Mouse (Mus musculus): ENCODE data around the gene Arpp19. TPM values are rescaled to one million over a fixed set of nuclear protein-coding genes. Genes with fewer than 3 reads are reported as not detected.

Gene Arpp19
- polyA plus RNA-seq, 1 experiment from 2014 or later: 272 TPM

GRCm38 (mm10) chr9:75071706-75072192 is 34.3 kb downstream of the Arpp19 start:
- peak overlapping the region; percentile 69 for H3K4me2 ChIP-seq (ENCODE audit: low read depth, low read length)
- H3K9ac ChIP-seq (ENCODE audit: low read depth, low read length): peak overlapping the region; percentile 81
- H3K4me1 ChIP-seq (ENCODE audit: control insufficient read depth, insufficient read depth, low read length): peaks cover 8% of the 10 kb centered on the region; the same call in 1 of the 2 replicates
- H3K36me3 ChIP-seq (ENCODE audit: control insufficient read depth, insufficient read depth, low read length): no peaks in the 10 kb centered on the region
- H3K9me3 ChIP-seq (ENCODE audit: control insufficient read depth, low read length): no peaks in the 10 kb centered on the region
- peak overlapping the region; percentile 76 for H3K4me3 ChIP-seq (ENCODE audit: low read depth, low read length)
- DNase-seq (ENCODE audit: low spot score) (peak; percentile 53), ATAC-seq (ENCODE audit: low read depth) (peak; percentile 9; the same call in 1 of the 2 replicates)
- WGBS: under 1% methylated on average over 24 of the region's 29 CpGs
- H3K27me3 ChIP-seq (replicated peaks; ENCODE audit: control insufficient read depth, insufficient read depth, low read length): no peaks in the 10 kb centered on the region
- peak overlapping the region; percentile 93 for H3K27ac ChIP-seq (replicated peaks; ENCODE audit: low read depth, low read length)

DNA sequence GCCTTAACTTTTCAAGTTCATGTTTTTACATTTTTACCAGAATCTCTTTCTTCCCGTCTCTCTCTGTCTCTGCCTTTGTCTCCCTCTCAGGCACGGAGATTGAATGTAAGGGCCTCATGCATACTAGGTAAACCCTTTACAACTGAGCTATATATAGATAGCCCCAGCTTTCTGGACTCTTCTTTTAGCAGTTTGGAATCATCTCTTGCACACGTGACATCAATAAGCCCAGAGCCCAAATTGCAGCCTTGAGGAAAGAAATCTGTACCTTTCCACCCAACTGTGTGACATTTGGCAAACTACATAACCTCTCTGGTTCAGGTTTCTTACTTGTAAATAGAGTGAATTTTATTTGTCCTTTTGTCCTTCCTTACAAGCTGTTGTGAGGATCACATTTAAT is 34.9 kb downstream of the Arpp19 start:
- peaks cover 8% of the 10 kb centered on the region; the same call in 1 of the 2 replicates for H3K4me1 ChIP-seq (ENCODE audit: control insufficient read depth, insufficient read depth, low read length)
- ATAC-seq (ENCODE audit: low read depth) (no peak), DNase-seq (ENCODE audit: low spot score) (no peak)
- peak overlapping the region; percentile 69 for H3K4me2 ChIP-seq (ENCODE audit: low read depth, low read length)
- peak overlapping the region; percentile 76 for H3K4me3 ChIP-seq (ENCODE audit: low read depth, low read length)
- 22% methylated on average over 3 of the region's 3 CpGs for WGBS
- no peaks in the 10 kb centered on the region for H3K27me3 ChIP-seq (replicated peaks; ENCODE audit: control insufficient read depth, insufficient read depth, low read length)
- no peak overlapping the region; the same call in 1 of the 2 replicates for H3K27ac ChIP-seq (replicated peaks; ENCODE audit: low read depth, low read length)
- no peaks in the 10 kb centered on the region for H3K9me3 ChIP-seq (ENCODE audit: control insufficient read depth, low read length)
- H3K36me3 ChIP-seq (ENCODE audit: control insufficient read depth, insufficient read depth, low read length): no peaks in the 10 kb centered on the region
- H3K9ac ChIP-seq (ENCODE audit: low read depth, low read length): peak overlapping the region; percentile 81; the same call in 1 of the 2 replicates

DNA sequence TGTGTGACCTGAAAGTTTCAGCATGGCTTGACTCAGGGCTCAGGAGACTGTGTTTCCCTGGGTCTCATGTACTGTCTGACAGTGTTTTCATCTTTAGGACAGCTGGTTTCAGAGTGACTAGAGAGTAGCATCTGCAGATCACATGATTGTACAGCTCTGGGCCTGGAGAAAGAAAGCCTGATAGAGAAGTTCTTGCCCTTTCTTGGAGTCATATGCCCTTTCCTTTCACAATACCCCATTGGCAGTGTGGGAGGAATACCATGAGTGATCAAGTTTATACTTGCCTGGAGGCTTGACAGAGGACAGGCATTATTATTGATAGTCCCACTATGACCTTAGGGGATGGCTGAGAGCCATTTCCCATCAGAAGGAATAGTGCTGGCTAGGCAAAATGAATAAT is 39.8 kb downstream of the Arpp19 start:
- Histone ChIP-seq H3K4me3 (ENCODE audit: low read depth, low read length) (no peak overlapping the region), H3K27ac (replicated peaks; ENCODE audit: low read depth, low read length) (no peak overlapping the region), H3K27me3 (replicated peaks; ENCODE audit: control insufficient read depth, insufficient read depth, low read length) (no peaks in the 10 kb centered on the region), H3K4me2 (ENCODE audit: low read depth, low read length) (no peak overlapping the region), H3K36me3 (ENCODE audit: control insufficient read depth, insufficient read depth, low read length) (no peaks in the 10 kb centered on the region), H3K4me1 (ENCODE audit: control insufficient read depth, insufficient read depth, low read length) (0 out of 2 replicates have a peak, but pooled peaks cover 4% of the 10 kb centered on the region), H3K9ac (ENCODE audit: low read depth, low read length) (no peak overlapping the region), H3K9me3 (ENCODE audit: control insufficient read depth, low read length) (no peaks in the 10 kb centered on the region)
- DNase-seq (ENCODE audit: low spot score) (no peak), ATAC-seq (ENCODE audit: low read depth) (no peak)

GRCm38 (mm10) chr9:75085242-75085824 is 47.9 kb downstream of the Arpp19 start:
- Histone ChIP-seq H3K4me1 (ENCODE audit: control insufficient read depth, insufficient read depth, low read length) (no peaks in the 10 kb centered on the region), H3K27me3 (replicated peaks; ENCODE audit: control insufficient read depth, insufficient read depth, low read length) (no peaks in the 10 kb centered on the region), H3K36me3 (ENCODE audit: control insufficient read depth, insufficient read depth, low read length) (no peaks in the 10 kb centered on the region), H3K4me3 (ENCODE audit: low read depth, low read length) (no peak overlapping the region), H3K9me3 (ENCODE audit: control insufficient read depth, low read length) (no peaks in the 10 kb centered on the region), H3K27ac (replicated peaks; ENCODE audit: low read depth, low read length) (no peak overlapping the region), H3K4me2 (ENCODE audit: low read depth, low read length) (no peak overlapping the region), H3K9ac (ENCODE audit: low read depth, low read length) (no peak overlapping the region)
- WGBS: 71% methylated on average over 5 of the region's 5 CpGs
- DNase-seq (ENCODE audit: low spot score) (no peak), ATAC-seq (ENCODE audit: low read depth) (no peak)

DNA sequence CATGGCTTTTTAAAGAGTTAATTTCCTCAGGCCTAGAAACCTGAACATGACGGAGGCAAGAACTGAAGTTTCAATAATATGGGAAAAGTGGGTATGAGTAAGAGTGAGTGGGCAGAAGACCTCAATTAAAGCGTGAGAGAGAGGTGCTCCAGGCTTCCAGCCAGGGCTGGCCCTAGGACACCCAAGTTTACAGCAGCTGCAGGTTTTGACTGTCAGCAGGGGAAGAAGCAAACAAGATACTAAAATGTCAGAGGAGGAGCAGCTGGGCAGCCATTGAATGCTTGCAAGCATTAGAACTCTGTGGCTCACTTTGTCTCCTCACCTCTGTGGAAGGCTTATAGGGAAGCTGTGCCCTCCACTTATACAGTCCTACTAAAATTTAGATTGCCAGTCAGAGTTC is 50.4 kb downstream of the Arpp19 start:
- no peak overlapping the region for H3K9ac ChIP-seq (ENCODE audit: low read depth, low read length)
- H3K4me3 ChIP-seq (ENCODE audit: low read depth, low read length): no peak overlapping the region
- no peak overlapping the region for H3K27ac ChIP-seq (replicated peaks; ENCODE audit: low read depth, low read length)
- no peaks in the 10 kb centered on the region for H3K36me3 ChIP-seq (ENCODE audit: control insufficient read depth, insufficient read depth, low read length)
- WGBS: 40% methylated on average over 2 of the region's 2 CpGs
- H3K9me3 ChIP-seq (ENCODE audit: control insufficient read depth, low read length): no peaks in the 10 kb centered on the region
- H3K4me1 ChIP-seq (ENCODE audit: control insufficient read depth, insufficient read depth, low read length): no peaks in the 10 kb centered on the region
- no peak overlapping the region for H3K4me2 ChIP-seq (ENCODE audit: low read depth, low read length)
- DNase-seq (ENCODE audit: low spot score): no peak
- H3K27me3 ChIP-seq (replicated peaks; ENCODE audit: control insufficient read depth, insufficient read depth, low read length): no peaks in the 10 kb centered on the region
- no peak for ATAC-seq (ENCODE audit: low read depth)

DNA sequence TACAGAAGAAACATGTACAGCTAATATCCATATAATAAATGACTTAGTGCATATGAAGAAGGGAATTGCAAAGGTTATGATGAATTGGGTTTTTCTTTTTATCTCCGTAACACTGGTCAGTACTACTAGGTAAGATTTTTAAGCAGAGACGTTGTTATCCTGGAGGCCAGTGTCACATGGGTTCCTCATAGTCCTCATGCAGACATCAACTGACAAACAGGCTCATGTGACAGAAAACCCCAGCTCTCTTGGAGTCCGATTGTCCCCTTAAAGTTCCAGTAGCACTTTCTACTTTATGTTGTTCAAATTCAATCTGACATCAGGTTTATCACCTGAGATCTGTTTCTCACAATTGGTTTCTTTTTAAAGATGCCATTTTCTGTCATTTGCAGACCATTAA is 51.9 kb downstream of the Arpp19 start:
- Histone ChIP-seq H3K27ac (replicated peaks; ENCODE audit: low read depth, low read length) (no peak overlapping the region), H3K9me3 (ENCODE audit: control insufficient read depth, low read length) (no peaks in the 10 kb centered on the region), H3K36me3 (ENCODE audit: control insufficient read depth, insufficient read depth, low read length) (no peaks in the 10 kb centered on the region), H3K4me1 (ENCODE audit: control insufficient read depth, insufficient read depth, low read length) (no peaks in the 10 kb centered on the region), H3K4me3 (ENCODE audit: low read depth, low read length) (no peak overlapping the region), H3K27me3 (replicated peaks; ENCODE audit: control insufficient read depth, insufficient read depth, low read length) (no peaks in the 10 kb centered on the region), H3K4me2 (ENCODE audit: low read depth, low read length) (no peak overlapping the region), H3K9ac (ENCODE audit: low read depth, low read length) (no peak overlapping the region)
- 83% methylated on average over 3 of the region's 3 CpGs for WGBS
- no peak for ATAC-seq (ENCODE audit: low read depth)
- no peak for DNase-seq (ENCODE audit: low spot score)

GRCm38 (mm10) chr9:75092134-75092533 is 54.7 kb downstream of the Arpp19 start:
- H3K4me2 ChIP-seq (ENCODE audit: low read depth, low read length): no peak overlapping the region
- H3K27ac ChIP-seq (replicated peaks; ENCODE audit: low read depth, low read length): no peak overlapping the region
- ATAC-seq (ENCODE audit: low read depth): no peak
- H3K36me3 ChIP-seq (ENCODE audit: control insufficient read depth, insufficient read depth, low read length): no peaks in the 10 kb centered on the region
- 83% methylated on average over 1 of the region's 1 CpGs for WGBS
- no peak overlapping the region for H3K4me3 ChIP-seq (ENCODE audit: low read depth, low read length)
- no peaks in the 10 kb centered on the region for H3K27me3 ChIP-seq (replicated peaks; ENCODE audit: control insufficient read depth, insufficient read depth, low read length)
- no peaks in the 10 kb centered on the region for H3K9me3 ChIP-seq (ENCODE audit: control insufficient read depth, low read length)
- no peaks in the 10 kb centered on the region for H3K4me1 ChIP-seq (ENCODE audit: control insufficient read depth, insufficient read depth, low read length)
- no peak for DNase-seq (ENCODE audit: low spot score)
- no peak overlapping the region for H3K9ac ChIP-seq (ENCODE audit: low read depth, low read length)

GRCm38 (mm10) chr9:75094762-75095161 is 57.3 kb downstream of the Arpp19 start:
- no peaks in the 10 kb centered on the region for H3K9me3 ChIP-seq (ENCODE audit: control insufficient read depth, low read length)
- WGBS: 57% methylated on average over 3 of the region's 3 CpGs
- no peaks in the 10 kb centered on the region for H3K36me3 ChIP-seq (ENCODE audit: control insufficient read depth, insufficient read depth, low read length)
- H3K4me3 ChIP-seq (ENCODE audit: low read depth, low read length): no peak overlapping the region
- no peak for DNase-seq (ENCODE audit: low spot score)
- no peak for ATAC-seq (ENCODE audit: low read depth)
- H3K4me2 ChIP-seq (ENCODE audit: low read depth, low read length): no peak overlapping the region
- no peak overlapping the region for H3K9ac ChIP-seq (ENCODE audit: low read depth, low read length)
- H3K27ac ChIP-seq (replicated peaks; ENCODE audit: low read depth, low read length): no peak overlapping the region
- H3K4me1 ChIP-seq (ENCODE audit: control insufficient read depth, insufficient read depth, low read length): no peaks in the 10 kb centered on the region
- H3K27me3 ChIP-seq (replicated peaks; ENCODE audit: control insufficient read depth, insufficient read depth, low read length): no peaks in the 10 kb centered on the region

- Histone ChIP-seq H3K27ac (replicated peaks; ENCODE audit: low read depth, low read length) (no peak overlapping the region), H3K4me1 (ENCODE audit: control insufficient read depth, insufficient read depth, low read length) (no peaks in the 10 kb centered on the region), H3K9ac (ENCODE audit: low read depth, low read length) (no peak overlapping the region), H3K36me3 (ENCODE audit: control insufficient read depth, insufficient read depth, low read length) (no peaks in the 10 kb centered on the region), H3K27me3 (replicated peaks; ENCODE audit: control insufficient read depth, insufficient read depth, low read length) (no peaks in the 10 kb centered on the region), H3K4me3 (ENCODE audit: low read depth, low read length) (no peak overlapping the region), H3K4me2 (ENCODE audit: low read depth, low read length) (no peak overlapping the region), H3K9me3 (ENCODE audit: control insufficient read depth, low read length) (no peaks in the 10 kb centered on the region)
- DNase-seq (ENCODE audit: low spot score) (no peak), ATAC-seq (ENCODE audit: low read depth) (no peak)
- WGBS: 92% methylated on average over 9 of the region's 9 CpGs
These were observed 61.5 kb downstream of the Arpp19 start for GRCm38 (mm10) chr9:75098937-75099336.
